Mouse (Mus musculus) lung, embryonic 16.5 days (tissue): ENCODE measurements around the gene Cdh5. TPM values are rescaled to one million over a fixed set of nuclear protein-coding genes. Genes with fewer than 3 reads are reported as not detected.

Experiments used
- ATAC-seq: fragments of 200-750 bp; cut with Nextera tagmentation; 2 replicates; pipeline ENCODE4 v1.8.0; 2017; ENCODE audit warnings: low read depth, mild to moderate bottlenecking, moderate library complexity
- H3K27ac ChIP-seq: fragments of 300-500 bp; sonication (generic); 2 replicates; pipeline ENCODE4 v1.5.1; 2014; ENCODE audit warnings: mild to moderate bottlenecking, control low read depth, low read length
- H3K27me3 ChIP-seq: fragments of 300-500 bp; sonication (generic); 2 replicates; pipeline ENCODE4 v1.6.1; 2014; ENCODE audit warnings: low read depth, low read length, mixed read lengths; ENCODE audit not compliant: control insufficient read depth, insufficient read depth
- H3K36me3 ChIP-seq: fragments of 300-500 bp; sonication (generic); 2 replicates; pipeline ENCODE4 v1.6.1; 2014; ENCODE audit warnings: low read length; ENCODE audit not compliant: control insufficient read depth, insufficient read depth
- H3K4me1 ChIP-seq: fragments of 300-500 bp; sonication (generic); replicated peaks from 2 replicates; pipeline ENCODE4 v1.6.1; 2014; ENCODE audit warnings: low read length, mixed read lengths; ENCODE audit not compliant: control insufficient read depth, insufficient read depth
- H3K4me2 ChIP-seq: fragments of 300-500 bp; sonication (generic); 2 replicates; pipeline ENCODE4 v1.6.1; 2014; ENCODE audit warnings: low read depth, low read length, control low read depth
- H3K4me3 ChIP-seq: fragments of 300-500 bp; sonication (generic); 2 replicates; pipeline ENCODE4 v1.5.1; 2014; ENCODE audit warnings: mild to moderate bottlenecking, low read length, control low read depth
- H3K9ac ChIP-seq: fragments of 300-500 bp; sonication (generic); 2 replicates; pipeline ENCODE4 v1.6.1; 2014; ENCODE audit warnings: low read length, control low read depth
- H3K9me3 ChIP-seq: fragments of 300-500 bp; sonication (generic); 2 replicates; pipeline ENCODE4 v1.6.1; 2016; ENCODE audit warnings: low read length; ENCODE audit not compliant: control insufficient read depth
- WGBS: fragments of 180-500 bp; shearing (Covaris S2); extraction: QIAGEN DNeasy Blood & Tissue Kit; methylation state at CpG from one replicate; pipeline ENCODE4 v1.1.7; 2014; 5-methylcytosine and 5-hydroxymethylcytosine counted together
- polyA plus RNA-seq: library from polyadenylated mRNA; unstranded; fragments of >200 nt; fragmentation: Nextera tagmentation; extraction: Ambion mirVana; gene quantifications from 2 replicates; pipeline ENCODE4 v1.2.1, GENCODE M21; 2015

The Cdh5 gene
- polyA plus RNA-seq, 1 experiment from 2014 or later: 84.0 TPM

DNA sequence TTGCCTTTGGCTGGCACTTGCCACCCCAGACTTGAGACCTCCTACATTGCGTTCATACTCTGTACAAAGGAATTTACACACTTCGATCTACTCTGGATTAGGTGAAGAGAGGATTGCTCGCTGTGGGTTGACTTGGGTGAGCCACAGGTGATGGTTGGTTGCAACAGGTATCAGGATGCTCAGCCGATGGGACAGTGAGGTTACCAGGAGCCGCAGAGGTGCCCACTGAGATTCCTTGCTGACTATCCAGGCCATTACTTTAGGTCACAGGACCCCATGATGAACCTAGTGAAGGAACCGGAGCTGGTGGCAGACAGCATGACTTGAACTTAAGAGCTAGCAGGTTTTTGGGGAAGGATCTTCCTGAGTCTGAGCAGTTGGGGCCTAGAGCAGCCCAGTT is 71.0 kb downstream of the Cdh5 start:
- H3K36me3 ChIP-seq: no peaks in the 10 kb centered on the region
- ATAC-seq: no peak
- no peak overlapping the region for H3K4me2 ChIP-seq
- H3K27me3 ChIP-seq: peaks cover 45% of the 10 kb centered on the region
- H3K9ac ChIP-seq: no peak overlapping the region
- H3K27ac ChIP-seq: no peak overlapping the region
- 79% methylated on average over 6 of the region's 6 CpGs for WGBS
- H3K4me3 ChIP-seq: no peak overlapping the region
- H3K4me1 ChIP-seq: peaks cover 4% of the 10 kb centered on the region; the same call in 1 of the 2 replicates
- no peaks in the 10 kb centered on the region for H3K9me3 ChIP-seq

- Histone ChIP-seq H3K9ac (no peak overlapping the region), H3K4me1 (peaks cover 2% of the 10 kb centered on the region; the same call in 1 of the 2 replicates), H3K4me2 (no peak overlapping the region), H3K4me3 (no peak overlapping the region), H3K27ac (no peak overlapping the region), H3K36me3 (no peaks in the 10 kb centered on the region), H3K9me3 (no peaks in the 10 kb centered on the region), H3K27me3 (peaks cover 27% of the 10 kb centered on the region)
- 48% methylated on average over 8 of the region's 8 CpGs for WGBS
- ATAC-seq: 0 out of 2 replicates have a peak, but pooled peaks have one; percentile 26
Observed at GRCm38 (mm10) chr8:104175848-104176527, 74.6 kb downstream of the Cdh5 start.

- Histone ChIP-seq H3K4me3 (no peak overlapping the region), H3K27ac (no peak overlapping the region), H3K4me1 (no peaks in the 10 kb centered on the region), H3K9ac (no peak overlapping the region), H3K9me3 (no peaks in the 10 kb centered on the region), H3K36me3 (no peaks in the 10 kb centered on the region), H3K4me2 (no peak overlapping the region), H3K27me3 (peaks cover 17% of the 10 kb centered on the region)
- no peak for ATAC-seq
- WGBS: 70% methylated on average over 4 of the region's 4 CpGs
Observed at GRCm38 (mm10) chr8:104177054-104177453, 75.6 kb downstream of the Cdh5 start.

GRCm38 (mm10) chr8:104184905-104185304 is 83.5 kb downstream of the Cdh5 start:
- ATAC-seq: peak; percentile 52; the same call in 1 of the 2 replicates
- H3K27me3 ChIP-seq: no peaks in the 10 kb centered on the region
- 36% methylated on average over 6 of the region's 6 CpGs for WGBS

GRCm38 (mm10) chr8:104186827-104187226 is 85.4 kb downstream of the Cdh5 start:
- Histone ChIP-seq H3K9ac (no peak overlapping the region), H3K36me3 (no peaks in the 10 kb centered on the region), H3K4me3 (no peak overlapping the region), H3K4me2 (no peak overlapping the region), H3K4me1 (peaks cover 4% of the 10 kb centered on the region; the same call in 1 of the 2 replicates), H3K9me3 (no peaks in the 10 kb centered on the region), H3K27me3 (no peaks in the 10 kb centered on the region), H3K27ac (no peak overlapping the region)
- no peak for ATAC-seq
- WGBS: 47% methylated on average over 4 of the region's 4 CpGs

More at GRCm38 (mm10) chr8:104184905-104185304, 83.5 kb downstream of the Cdh5 start:
- no peak overlapping the region for H3K9ac ChIP-seq
- no peaks in the 10 kb centered on the region for H3K36me3 ChIP-seq
- H3K4me3 ChIP-seq: no peak overlapping the region
- no peak overlapping the region for H3K4me2 ChIP-seq
- no peaks in the 10 kb centered on the region for H3K4me1 ChIP-seq
- no peaks in the 10 kb centered on the region for H3K9me3 ChIP-seq
- H3K27ac ChIP-seq: no peak overlapping the region

DNA sequence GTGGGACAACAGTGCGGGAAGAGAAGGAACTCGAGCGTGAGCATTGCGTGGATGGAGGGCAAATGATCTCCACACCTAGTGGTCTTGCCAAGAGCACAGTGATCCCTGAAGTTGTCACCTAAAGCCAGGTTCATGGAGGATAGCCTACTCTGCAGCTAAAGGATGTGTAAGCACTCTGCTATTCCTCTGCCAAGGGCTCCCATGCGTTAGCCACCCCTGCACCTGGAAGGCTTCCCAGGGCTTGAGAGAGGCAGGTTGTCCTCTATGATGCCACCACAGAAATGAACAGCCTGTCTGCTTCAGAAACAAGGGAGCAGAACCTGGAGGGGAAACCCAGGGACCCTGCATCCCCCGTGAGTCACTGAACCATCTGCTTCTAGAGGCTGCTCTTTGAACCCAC is 86.2 kb downstream of the Cdh5 start:
- no peaks in the 10 kb centered on the region for H3K36me3 ChIP-seq
- no peak overlapping the region for H3K27ac ChIP-seq
- no peak for ATAC-seq
- no peak overlapping the region for H3K4me3 ChIP-seq
- H3K4me1 ChIP-seq: peaks cover 5% of the 10 kb centered on the region; the same call in 1 of the 2 replicates
- H3K9ac ChIP-seq: no peak overlapping the region
- H3K27me3 ChIP-seq: no peaks in the 10 kb centered on the region
- no peaks in the 10 kb centered on the region for H3K9me3 ChIP-seq
- 85% methylated on average over 6 of the region's 6 CpGs for WGBS
- no peak overlapping the region for H3K4me2 ChIP-seq

GRCm38 (mm10) chr8:104188459-104188858 is 87.0 kb downstream of the Cdh5 start:
- H3K9me3 ChIP-seq: no peaks in the 10 kb centered on the region
- H3K4me3 ChIP-seq: no peak overlapping the region
- peaks cover 5% of the 10 kb centered on the region; the same call in 1 of the 2 replicates for H3K4me1 ChIP-seq
- no peak overlapping the region for H3K4me2 ChIP-seq
- H3K9ac ChIP-seq: no peak overlapping the region
- no peaks in the 10 kb centered on the region for H3K36me3 ChIP-seq
- no peak overlapping the region for H3K27ac ChIP-seq
- ATAC-seq: no peak
- WGBS: 50% methylated on average over 5 of the region's 5 CpGs
- no peaks in the 10 kb centered on the region for H3K27me3 ChIP-seq

DNA sequence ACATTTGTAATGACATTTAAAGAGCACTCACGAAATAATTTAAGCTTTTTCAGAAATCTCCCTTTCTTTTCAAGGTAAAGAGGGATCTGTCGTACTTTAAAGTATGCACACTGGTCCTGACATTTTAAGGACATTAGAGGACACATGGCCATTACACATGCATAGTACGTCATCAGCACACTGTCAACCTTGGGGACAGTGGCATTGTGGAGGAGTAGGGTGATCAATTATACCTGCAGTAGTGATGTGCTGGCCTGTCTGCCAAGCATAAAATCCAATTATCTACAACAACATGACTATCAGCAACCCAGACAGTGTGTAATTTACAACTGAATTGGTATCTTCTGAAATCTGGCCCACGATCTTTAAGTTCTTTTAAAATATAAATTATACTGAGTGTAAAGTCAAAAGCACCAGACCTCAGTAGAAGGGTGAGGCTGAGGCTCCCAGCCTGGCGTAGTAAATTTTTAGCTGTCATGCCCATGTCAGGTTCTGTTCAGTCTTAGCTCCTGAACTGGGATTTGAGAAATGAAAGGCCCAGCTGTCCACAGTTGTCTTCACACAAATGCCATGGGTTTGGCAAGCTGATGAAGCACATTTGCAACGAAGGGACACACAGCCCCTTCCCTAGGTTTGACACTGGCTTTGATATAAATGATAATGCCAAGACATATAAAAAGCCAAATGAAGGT is 89.5 kb downstream of the Cdh5 start:
- H3K27ac ChIP-seq: no peak overlapping the region
- H3K4me1 ChIP-seq: peaks cover 5% of the 10 kb centered on the region; the same call in 1 of the 2 replicates
- H3K27me3 ChIP-seq: no peaks in the 10 kb centered on the region
- 57% methylated on average over 6 of the region's 6 CpGs for WGBS
- H3K9ac ChIP-seq: no peak overlapping the region
- H3K9me3 ChIP-seq: no peaks in the 10 kb centered on the region
- no peak overlapping the region for H3K4me2 ChIP-seq
- peak; percentile 52; the same call in 1 of the 2 replicates for ATAC-seq
- no peaks in the 10 kb centered on the region for H3K36me3 ChIP-seq
- H3K4me3 ChIP-seq: no peak overlapping the region

GRCm38 (mm10) chr8:104191496-104191895 is 90.1 kb downstream of the Cdh5 start:
- H3K36me3 ChIP-seq: no peaks in the 10 kb centered on the region
- no peak overlapping the region for H3K9ac ChIP-seq
- no peaks in the 10 kb centered on the region for H3K9me3 ChIP-seq
- no peak overlapping the region for H3K4me3 ChIP-seq
- 14% methylated on average over 11 of the region's 11 CpGs for WGBS
- peak; percentile 80 for ATAC-seq
- no peaks in the 10 kb centered on the region for H3K27me3 ChIP-seq
- no peak overlapping the region for H3K4me2 ChIP-seq
- peaks cover 5% of the 10 kb centered on the region; the same call in 1 of the 2 replicates for H3K4me1 ChIP-seq
- no peak overlapping the region for H3K27ac ChIP-seq
